16 mouse cellular contexts compared by ENCODE assay signal in the genomic region with DNA sequence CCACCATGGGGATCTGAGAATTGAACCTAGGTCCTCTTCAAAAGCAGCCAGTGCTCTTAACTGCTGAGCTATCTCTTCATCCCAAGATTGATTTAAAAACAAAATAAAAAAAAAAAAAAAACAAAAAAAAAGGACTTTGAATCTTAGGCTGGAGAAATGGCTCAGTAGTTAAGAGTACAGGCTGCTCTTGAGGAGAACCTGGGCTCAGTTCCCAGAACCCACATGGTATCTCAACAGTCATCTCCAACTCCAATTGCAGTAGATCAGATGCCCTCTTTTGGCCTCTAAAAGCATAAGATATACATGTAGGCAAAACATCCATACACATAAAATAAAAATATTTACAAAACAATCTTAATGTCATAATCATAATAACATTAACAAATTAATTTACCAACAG.
A peak's percentile ranks its signal among the peaks of the same experiment; 100 is the strongest.
DNase-seq lines count a peak whose midpoint lies in the region; TF ChIP-seq lines count a peak whose summit lies in the region.
"Had no signal": no experiment of that assay in that cellular context is flagged by ENCODE, and none has a peak within 500 bp of the region (broad histone marks: within the 10 kb centered on the region; RNA-seq: fewer than 3 reads in every experiment).

No protein-coding gene starts in this region.

- no peak overlapping the region for H3K27ac ChIP-seq in kidney, adult 2 months (ENCODE audit: insufficient read depth, low read depth, low read length)
- no peak overlapping the region for H3K27ac ChIP-seq in embryonic facial prominence, embryonic 10.5 days (replicated peaks)
- H3K27ac ChIP-seq: forebrain, embryonic 13.5 days; gastrocnemius, adult 2 months; heart, embryonic 13.5 days; hindbrain, embryonic 15.5 days had no signal

- peak; percentile 67 for DNase-seq in kidney, adult 2 months
- no peak for DNase-seq in kidney, postnatal 10 days
- peak; percentile 24 to 56 for DNase-seq in kidney, postnatal 36 days
- DNase-seq in kidney, postnatal 4 days = no peak
- DNase-seq in NIH3T3 (ENCODE audit: low read depth) = peak; percentile 3
- DNase-seq in embryonic facial prominence, embryonic 10.5 days (ENCODE audit: low spot score) = no peak
- DNase-seq: adrenal gland, postnatal 14 days; B cell, adult 2 months; gastrocnemius, adult 2 months; gastrocnemius, postnatal 36 days; heart, adult 11 months; heart, postnatal 36 days had no signal

- no peak overlapping the region for H3K4me3 ChIP-seq in kidney, adult 2 months (ENCODE audit: insufficient read depth, low read depth, low read length)
- no peak overlapping the region for H3K4me3 ChIP-seq in embryonic facial prominence, embryonic 10.5 days
- H3K4me3 ChIP-seq: forebrain, embryonic 13.5 days; gastrocnemius, adult 2 months; heart, embryonic 13.5 days; hindbrain, embryonic 15.5 days had no signal

- no peaks in the 10 kb centered on the region for H3K27me3 ChIP-seq in kidney, adult 2 months (replicated peaks; ENCODE audit: control insufficient read depth, insufficient read depth, low read length)
- no peaks in the 10 kb centered on the region for H3K27me3 ChIP-seq in embryonic facial prominence, embryonic 10.5 days (replicated peaks; ENCODE audit: low read depth, poor library complexity, severe bottlenecking)
- H3K27me3 ChIP-seq: forebrain, embryonic 13.5 days; heart, embryonic 13.5 days; hindbrain, embryonic 15.5 days had no signal

- TF ChIP-seq CTCF in kidney, adult 2 months (conservative IDR thresholded peaks at IDR 0.05; ENCODE audit: insufficient read depth, insufficient read length, low read depth, low read length) = no peak

- no peaks in the 10 kb centered on the region for H3K4me1 ChIP-seq in kidney, adult 2 months (ENCODE audit: control insufficient read depth, insufficient read depth, low read length)
- no peaks in the 10 kb centered on the region for H3K4me1 ChIP-seq in embryonic facial prominence, embryonic 10.5 days
- H3K4me1 ChIP-seq: forebrain, embryonic 13.5 days; heart, embryonic 13.5 days; hindbrain, embryonic 15.5 days had no signal

- no peaks in the 10 kb centered on the region for H3K9me3 ChIP-seq in embryonic facial prominence, embryonic 10.5 days
- H3K9me3 ChIP-seq: forebrain, embryonic 13.5 days; G1E; heart, embryonic 13.5 days; hindbrain, embryonic 15.5 days had no signal

- H3K36me3 ChIP-seq in kidney, adult 2 months (ENCODE audit: control insufficient read depth, insufficient read depth, low read length) = no peaks in the 10 kb centered on the region
- no peaks in the 10 kb centered on the region for H3K36me3 ChIP-seq in embryonic facial prominence, embryonic 10.5 days (replicated peaks)
- H3K36me3 ChIP-seq: G1E; heart, embryonic 13.5 days; hindbrain, embryonic 15.5 days had no signal

- TF ChIP-seq POLR2A in kidney, adult 2 months (IDR thresholded peaks at IDR 0.05; ENCODE audit: low read depth, low read length) = no peak

Comparison
In these comparisons a context has a peak if more than half of its experiments do, and no peak if none do; other contexts are left out.
1. DNase-seq: peak in kidney, adult 2 months (single experiment), kidney, postnatal 36 days (2 of 2) and NIH3T3 (single experiment); none in kidney, postnatal 10 days (single experiment), kidney, postnatal 4 days (0 of 2) and embryonic facial prominence, embryonic 10.5 days (single experiment).